Mouse (Mus musculus) testis, adult 2 months (tissue): Measurements from ENCODE around the gene Rflnb.

Source experiments
- CTCF ChIP-seq: fragments of 200-500 bp; IDR thresholded peaks from 2 replicates; pipeline ENCODE4 v1.5.1; 2012; ENCODE audit warnings: low read depth, mild to moderate bottlenecking, inconsistent platforms, low read length, moderate library complexity; ENCODE audit not compliant: control insufficient read depth, insufficient read depth, insufficient replicate concordance
- POLR2A ChIP-seq: fragments of 200-500 bp; IDR thresholded peaks from 2 replicates; pipeline ENCODE4 v1.6.1; 2012; ENCODE audit warnings: low read depth, mild to moderate bottlenecking, inconsistent platforms, low read length, moderate library complexity; ENCODE audit not compliant: control insufficient read depth

DNA sequence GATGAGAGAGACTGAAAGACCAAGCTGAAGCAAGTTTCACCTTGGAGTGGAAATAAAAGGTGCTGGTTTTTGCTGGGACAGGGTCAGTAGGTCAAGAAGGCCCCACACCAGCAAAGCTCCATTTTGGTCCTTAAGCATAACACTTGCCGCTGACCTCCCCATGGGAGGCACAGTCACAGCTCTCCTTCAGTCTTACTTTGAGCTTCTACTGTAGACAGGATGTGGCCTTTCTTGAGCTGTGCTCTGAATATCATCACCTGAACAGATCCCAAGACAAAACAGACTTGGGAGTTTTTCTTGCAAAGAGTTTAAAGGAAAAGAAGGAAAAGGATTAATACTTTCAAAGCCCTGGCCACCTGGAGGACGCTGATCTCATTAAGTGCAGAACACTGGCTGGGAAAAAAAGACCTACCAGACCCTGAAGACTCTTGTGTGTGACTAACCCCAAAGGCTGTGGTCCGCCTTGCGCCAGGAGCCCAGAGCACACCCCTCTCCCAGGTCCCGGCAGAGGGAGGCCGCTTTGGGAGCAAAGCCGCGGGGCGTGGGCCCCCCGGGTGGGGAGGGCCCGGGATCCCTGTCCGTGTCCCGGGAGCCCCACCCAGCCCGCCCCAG is 949 bp downstream of the Rflnb start:
- TF ChIP-seq CTCF (no peak), POLR2A (no peak)
